Mouse (Mus musculus): ENCODE results near the gene Tmsb10.
A peak's percentile ranks its signal among the peaks of the same experiment; 100 is the strongest.

Gene Tmsb10

GRCm38 (mm10) chr6:72958662-72959071 is at the start of gene Tmsb10:
Gene Tmsb10, minus strand, starts transcription at chr6:72958748.
- DNase-seq = no peak

- no peak for DNase-seq
These were observed 45.1 kb upstream of the Tmsb10 start for GRCm38 (mm10) chr6:73003601-73004000.

DNA sequence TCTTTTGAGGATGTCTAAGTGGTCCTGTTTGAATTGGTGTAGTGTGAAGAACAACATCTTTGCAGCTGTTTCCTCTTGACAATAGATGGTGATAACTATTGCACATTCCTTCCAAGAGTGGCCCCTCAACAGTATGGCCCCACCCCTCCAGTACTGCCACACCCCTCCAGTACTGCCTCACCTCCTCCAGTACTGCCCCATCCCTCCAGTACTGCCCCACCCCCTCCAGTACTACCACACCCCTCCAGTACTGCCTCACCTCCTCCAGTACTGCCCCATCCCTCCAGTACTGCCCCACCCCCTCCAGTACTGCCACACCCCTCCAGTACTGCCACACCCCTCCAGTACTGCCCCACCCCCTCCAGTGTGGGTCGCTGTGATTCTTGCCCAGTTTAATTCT is 43.8 kb upstream of the Tmsb10 start:
- DNase-seq = no peak

GRCm38 (mm10) chr6:72998809-72999208 is 40.3 kb upstream of the Tmsb10 start:
- DNase-seq = no peak

DNA sequence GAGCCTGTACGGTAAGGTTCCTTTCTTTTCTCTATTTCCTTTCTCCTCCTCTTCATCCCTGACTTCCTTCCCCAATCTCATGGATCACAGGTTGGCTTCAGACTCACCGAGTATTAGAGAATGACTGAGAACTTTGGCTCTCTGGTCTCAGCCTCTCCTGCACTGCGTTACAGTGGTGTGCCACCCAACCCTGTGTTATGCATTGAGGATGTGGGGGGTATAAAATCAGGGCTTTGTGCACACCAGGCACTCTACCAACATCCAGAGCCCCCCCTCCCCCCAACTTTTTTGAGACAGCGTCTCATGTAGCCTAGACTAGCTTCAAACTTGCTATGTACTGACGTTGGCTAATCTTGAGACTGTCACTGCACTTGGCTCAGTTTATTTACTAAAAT is 35.1 kb upstream of the Tmsb10 start:
- no peak for DNase-seq

GRCm38 (mm10) chr6:72993054-72993687 is 34.6 kb upstream of the Tmsb10 start:
- DNase-seq = no peak

GRCm38 (mm10) chr6:72990206-72990605 is 31.7 kb upstream of the Tmsb10 start:
- no peak for DNase-seq

DNA sequence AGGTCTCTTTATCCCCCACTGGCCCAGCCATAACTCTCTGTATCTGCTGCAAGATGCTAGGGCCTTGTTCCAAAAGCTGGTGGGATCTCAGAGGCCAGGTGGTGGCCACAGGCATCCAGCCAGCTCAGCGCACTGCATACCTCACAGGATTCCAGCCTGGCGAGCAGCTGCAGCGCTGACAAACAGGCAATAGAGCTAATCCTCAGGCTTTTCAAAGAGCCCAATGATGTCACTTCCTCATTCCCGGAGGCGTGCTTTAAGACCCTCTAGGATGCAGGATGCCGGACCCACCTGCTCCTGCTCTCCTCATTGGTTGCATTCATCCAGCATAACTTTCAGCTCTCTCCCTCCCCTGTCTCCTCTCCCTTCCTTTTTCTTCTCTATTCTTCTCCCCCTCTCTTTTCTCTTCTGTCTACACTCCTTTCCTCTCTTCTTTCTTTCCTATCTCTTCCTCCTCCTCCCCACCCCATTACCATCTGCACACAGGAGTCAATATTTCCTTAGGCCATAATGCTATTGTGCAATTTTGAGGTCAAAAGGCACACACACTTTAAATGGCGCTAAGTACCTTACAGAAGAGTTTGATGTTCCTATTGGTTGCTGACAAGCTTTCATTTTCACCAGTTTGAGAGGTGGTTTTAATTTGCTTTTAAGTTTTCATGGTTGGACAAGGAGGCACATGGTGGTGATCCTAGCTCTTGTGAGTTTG is 30.6 kb upstream of the Tmsb10 start:
- no peak for DNase-seq

DNA sequence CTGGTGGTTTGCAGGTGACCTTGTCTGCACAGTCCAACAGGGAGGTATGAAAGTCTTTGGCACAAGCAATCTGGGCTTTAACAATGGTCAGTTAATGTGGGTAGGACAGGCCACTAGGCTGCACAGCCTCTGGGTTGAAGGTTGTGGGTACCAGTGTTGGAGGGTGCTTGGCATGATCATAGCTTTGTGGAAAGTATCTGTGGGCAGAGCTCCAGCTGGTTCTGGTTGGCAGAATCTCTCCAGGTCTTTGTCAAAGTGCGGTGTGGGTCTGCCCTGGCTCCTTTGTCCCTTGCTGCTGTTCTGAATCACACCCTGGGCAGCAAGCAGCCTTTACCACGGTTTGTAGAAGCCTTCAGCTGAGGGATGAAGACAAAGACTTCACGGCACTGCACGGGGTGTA is 24.0 kb upstream of the Tmsb10 start:
- no peak for DNase-seq

DNA sequence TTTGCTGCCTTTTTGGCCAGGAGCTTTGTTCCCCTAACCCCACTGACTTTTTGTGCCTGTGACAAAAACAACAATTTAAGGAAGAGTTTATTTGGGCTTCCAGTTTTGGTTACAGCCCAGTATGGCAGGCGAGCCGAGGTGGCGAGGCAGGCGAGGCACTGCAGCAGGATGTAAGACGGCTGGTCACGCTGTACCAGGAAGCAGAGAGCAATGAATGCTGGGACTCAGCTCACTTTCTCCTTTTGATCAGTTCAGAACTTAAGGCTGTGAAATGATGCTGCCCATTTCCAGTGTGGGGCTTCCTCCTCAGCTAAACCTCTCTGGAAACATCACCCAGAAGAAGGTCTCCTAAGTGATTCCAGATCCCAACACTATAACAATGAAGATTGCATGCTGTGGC is 23.3 kb upstream of the Tmsb10 start:
- DNase-seq = no peak

DNA sequence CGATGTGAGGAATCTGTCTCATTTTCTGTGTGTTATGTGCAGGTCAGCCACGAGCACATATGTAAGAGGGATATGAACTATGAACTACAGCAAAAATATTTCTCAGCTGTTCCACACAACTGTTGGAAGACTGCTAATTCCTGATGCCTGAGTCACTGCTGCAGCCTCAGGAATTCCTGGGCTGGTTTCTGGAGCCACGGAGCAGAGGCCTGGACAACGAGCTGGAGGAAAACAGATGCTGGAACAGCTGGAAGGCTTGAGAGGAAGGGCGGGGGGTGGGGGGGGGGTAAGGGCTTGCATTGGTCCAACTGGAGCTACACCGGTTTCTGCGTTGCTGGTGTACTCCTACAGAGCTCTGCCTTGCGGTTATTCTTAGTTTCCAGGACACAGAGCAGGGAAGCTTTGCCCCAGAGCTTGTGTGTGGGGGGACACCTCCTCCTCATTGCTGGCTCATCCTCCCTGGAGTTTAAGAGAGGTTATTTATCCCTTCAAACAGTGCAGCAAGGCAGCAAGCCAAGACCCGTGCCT is 22.6 kb upstream of the Tmsb10 start:
- DNase-seq = peak; percentile 57

GRCm38 (mm10) chr6:72976866-72977265 is 18.3 kb upstream of the Tmsb10 start:
- no peak for DNase-seq

- no peak for DNase-seq
These were observed 12.5 kb upstream of the Tmsb10 start for GRCm38 (mm10) chr6:72971074-72971473.

GRCm38 (mm10) chr6:72969787-72970186 is 11.2 kb upstream of the Tmsb10 start:
- no peak for DNase-seq

GRCm38 (mm10) chr6:72965199-72965598 is 6.7 kb upstream of the Tmsb10 start:
- no peak for DNase-seq

- no peak for DNase-seq
These were observed 3.8 kb upstream of the Tmsb10 start for GRCm38 (mm10) chr6:72962281-72962741.

- DNase-seq = no peak
These were observed 3.1 kb upstream of the Tmsb10 start for GRCm38 (mm10) chr6:72961603-72962002.

DNA sequence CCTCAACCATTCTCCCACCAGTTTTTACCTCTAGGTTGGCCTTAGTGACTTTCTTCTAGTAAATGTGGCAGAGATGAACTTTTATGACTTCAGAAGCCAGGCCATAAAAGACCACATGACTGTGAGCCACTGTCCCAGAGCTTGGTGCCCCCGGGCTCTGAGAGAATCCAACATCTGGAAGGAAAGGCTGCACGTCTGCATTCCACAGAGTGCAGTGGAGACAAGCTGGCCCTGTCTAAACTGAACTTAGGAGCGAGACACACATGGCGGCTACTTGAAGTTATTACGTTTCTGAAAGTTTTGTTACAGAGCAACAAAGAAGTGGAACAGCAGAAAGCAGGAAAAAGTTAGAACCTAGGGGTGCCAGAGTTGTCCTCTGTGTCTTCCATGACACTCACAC is 2.1 kb upstream of the Tmsb10 start:
- no peak for DNase-seq

DNA sequence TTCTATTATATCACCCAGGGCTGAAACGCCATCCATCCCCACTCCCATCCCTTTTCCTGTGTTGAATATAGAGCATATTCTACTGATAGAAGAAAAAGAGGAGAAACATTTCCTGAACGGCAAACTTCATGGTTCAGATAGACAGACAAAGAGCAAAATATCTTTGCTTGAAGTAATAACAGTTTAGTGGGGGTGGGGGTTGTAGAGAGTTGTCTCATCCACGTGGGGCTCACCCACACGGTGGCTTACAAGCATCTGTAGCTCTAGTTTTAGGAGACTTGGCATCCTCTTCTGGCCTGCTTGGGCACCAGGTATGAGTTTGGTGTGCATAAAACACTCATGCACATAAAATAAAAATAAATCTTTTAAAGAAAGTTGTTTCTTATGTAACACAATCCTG is 627 bp upstream of the Tmsb10 start:
- no peak for DNase-seq

DNA sequence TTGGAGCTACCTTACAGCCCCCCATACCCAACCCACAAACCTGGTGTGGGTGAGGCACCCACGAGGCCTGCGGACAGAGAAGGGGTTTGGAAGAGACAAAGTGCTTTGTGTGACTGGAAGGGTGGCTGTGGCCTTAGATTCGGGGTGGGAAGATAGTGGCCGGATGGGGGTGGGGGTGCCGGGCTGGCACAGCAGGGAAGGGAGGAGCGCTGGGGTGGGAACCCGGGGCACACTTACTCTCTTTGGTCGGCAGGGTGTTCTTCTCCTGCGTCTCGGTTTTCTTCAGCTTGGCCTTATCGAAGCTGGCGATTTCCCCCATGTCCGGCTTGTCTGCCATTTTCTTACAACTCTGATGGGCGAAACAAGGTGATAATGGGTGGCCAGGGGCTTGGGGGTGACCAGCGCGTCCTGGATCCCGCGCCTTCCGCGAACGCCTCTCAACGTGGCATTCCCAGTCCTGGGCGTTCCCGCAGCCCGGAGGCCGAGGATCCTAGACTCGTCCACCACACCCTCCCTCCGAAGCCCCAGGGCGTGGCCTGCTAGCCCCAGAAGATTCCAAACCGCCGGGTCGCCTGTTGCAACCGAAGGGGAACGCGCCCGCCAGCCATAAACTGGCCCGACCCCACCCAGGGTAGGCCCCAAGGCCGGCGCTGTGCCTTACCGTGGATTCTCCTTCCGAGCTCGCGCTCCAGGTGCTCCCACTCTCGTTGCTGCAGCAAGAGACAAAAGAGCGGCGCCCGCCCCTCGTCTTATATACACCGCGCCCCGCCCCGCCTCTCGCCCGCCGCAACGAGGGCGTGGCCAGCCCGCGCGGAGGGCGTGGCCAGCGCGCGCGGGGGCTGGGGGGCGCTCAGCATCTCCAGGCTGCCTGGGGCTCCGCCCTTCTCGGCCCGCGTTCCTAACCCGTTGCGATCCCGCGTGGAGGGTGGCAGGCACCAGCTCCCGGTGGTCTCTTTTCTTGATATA is 589 bp downstream of the Tmsb10 start:
- peak; percentile 86 for DNase-seq

DNA sequence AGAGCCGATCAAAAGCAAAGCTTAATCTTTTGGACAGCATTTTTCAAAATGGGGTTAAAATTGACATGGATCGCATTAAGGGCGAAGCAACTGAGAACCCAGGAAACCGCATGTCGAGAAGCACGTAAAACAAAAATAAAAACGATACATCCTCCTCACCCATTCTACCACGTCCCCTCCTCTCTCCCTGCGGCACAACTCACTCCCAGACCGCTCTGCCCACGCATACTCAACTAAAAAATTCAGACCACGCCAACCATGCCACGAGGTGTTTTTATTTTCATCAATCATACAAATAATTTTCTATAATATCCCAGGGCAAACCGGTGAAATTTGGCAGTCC is 1.5 kb downstream of the Tmsb10 start:
- DNase-seq = no peak

- DNase-seq = no peak
These were observed 2.1 kb downstream of the Tmsb10 start for GRCm38 (mm10) chr6:72956199-72957092.
